Comparison of ENCODE assay signal across 7 mouse cellular contexts in genomic region chr7:30363344-30363738, GRCm38 (mm10). TPM values are rescaled to one million over a fixed set of nuclear protein-coding genes. Genes with fewer than 3 reads are reported as not detected.
DNase-seq lines count a peak whose midpoint lies in the region; ATAC-seq and TF ChIP-seq lines count a peak whose summit lies in the region.

No protein-coding gene starts in this region.

- no peak for DNase-seq in lung, embryonic 14.5 days
- DNase-seq in lung, postnatal 10 days, result no peak
- no peak for DNase-seq in forebrain, postnatal 0 days
- no peak for DNase-seq in left cerebral cortex, postnatal 10 days (ENCODE audit: extremely low spot score in 1 of 2, low spot score in 2 of 2)

- no peaks in the 10 kb centered on the region for H3K9me3 ChIP-seq in lung, embryonic 14.5 days (ENCODE audit: low read depth, low read length)
- H3K9me3 ChIP-seq in forebrain, postnatal 0 days (ENCODE audit: low read length), result no peaks in the 10 kb centered on the region
- no peaks in the 10 kb centered on the region for H3K9me3 ChIP-seq in limb, embryonic 15.5 days
- H3K9me3 ChIP-seq in stomach, embryonic 16.5 days (replicated peaks; ENCODE audit: control insufficient read depth, low read length), result no peaks in the 10 kb centered on the region

- 0 out of 2 replicates have a peak, but pooled peaks cover 3% of the 10 kb centered on the region for H3K27me3 ChIP-seq in lung, embryonic 14.5 days (ENCODE audit: insufficient read depth, low read length)
- H3K27me3 ChIP-seq in forebrain, postnatal 0 days (ENCODE audit: insufficient read depth, low read length), result no peaks in the 10 kb centered on the region
- peaks cover 10% of the 10 kb centered on the region for H3K27me3 ChIP-seq in limb, embryonic 15.5 days
- H3K27me3 ChIP-seq in stomach, embryonic 16.5 days (ENCODE audit: control insufficient read depth, insufficient read depth, low read length), result no peaks in the 10 kb centered on the region

- TF ChIP-seq CTCF in lung, embryonic 14.5 days (IDR thresholded peaks at IDR 0.05; ENCODE audit: low read depth), result no peak
- no peak for TF ChIP-seq CTCF in forebrain, postnatal 0 days (IDR thresholded peaks at IDR 0.05; ENCODE audit: low read depth)

- H3K4me3 ChIP-seq in lung, embryonic 14.5 days (ENCODE audit: low read depth, low read length), result peak overlapping the region; percentile 76
- peak overlapping the region; percentile 72 for H3K4me3 ChIP-seq in forebrain, postnatal 0 days (ENCODE audit: low read depth, low read length)
- peak overlapping the region; percentile 65 for H3K4me3 ChIP-seq in limb, embryonic 15.5 days
- peak overlapping the region; percentile 58 for H3K4me3 ChIP-seq in stomach, embryonic 16.5 days (replicated peaks; ENCODE audit: low read length)

- no peak overlapping the region for H3K27ac ChIP-seq in lung, embryonic 14.5 days (ENCODE audit: low read depth)
- H3K27ac ChIP-seq in forebrain, postnatal 0 days (ENCODE audit: low read depth, low read length), result peak overlapping the region; percentile 66
- H3K27ac ChIP-seq in limb, embryonic 15.5 days, result no peak overlapping the region
- H3K27ac ChIP-seq in stomach, embryonic 16.5 days (ENCODE audit: low read length), result no peak overlapping the region

- peak overlapping the region; percentile 81 for H3K9ac ChIP-seq in lung, embryonic 14.5 days
- H3K9ac ChIP-seq in forebrain, postnatal 0 days, result peak overlapping the region; percentile 84
- no peak overlapping the region for H3K9ac ChIP-seq in limb, embryonic 15.5 days
- peak overlapping the region; percentile 80 for H3K9ac ChIP-seq in stomach, embryonic 16.5 days (ENCODE audit: low read length)

- intact Hi-C loops in left cerebral cortex, postnatal 10 days (cut with DNase I), result no loop called here

- no peaks in the 10 kb centered on the region for H3K4me1 ChIP-seq in lung, embryonic 14.5 days (ENCODE audit: insufficient read depth)
- H3K4me1 ChIP-seq in forebrain, postnatal 0 days (ENCODE audit: insufficient read depth), result peaks cover 19% of the 10 kb centered on the region
- peaks cover 33% of the 10 kb centered on the region for H3K4me1 ChIP-seq in limb, embryonic 15.5 days
- H3K4me1 ChIP-seq in stomach, embryonic 16.5 days (ENCODE audit: control insufficient read depth, insufficient read depth, low read length), result peaks cover 21% of the 10 kb centered on the region

- H3K4me2 ChIP-seq in lung, embryonic 14.5 days, result peak overlapping the region; percentile 69
- peak overlapping the region; percentile 80 for H3K4me2 ChIP-seq in forebrain, postnatal 0 days (ENCODE audit: low read depth)
- peak overlapping the region; percentile 63 for H3K4me2 ChIP-seq in limb, embryonic 15.5 days
- H3K4me2 ChIP-seq in stomach, embryonic 16.5 days (ENCODE audit: low read depth, low read length), result peak overlapping the region; percentile 83

- H3K36me3 ChIP-seq in lung, embryonic 14.5 days (ENCODE audit: insufficient read depth), result no peaks in the 10 kb centered on the region
- H3K36me3 ChIP-seq in forebrain, postnatal 0 days (ENCODE audit: insufficient read depth), result peaks cover 12% of the 10 kb centered on the region; the same call in 1 of the 2 replicates
- H3K36me3 ChIP-seq in limb, embryonic 15.5 days, result peaks cover 15% of the 10 kb centered on the region
- no peaks in the 10 kb centered on the region for H3K36me3 ChIP-seq in stomach, embryonic 16.5 days (ENCODE audit: control insufficient read depth, insufficient read depth, low read length)

- WGBS in lung, embryonic 14.5 days, result 53% methylated on average over 6 of the region's 6 CpGs
- 54% methylated on average over 6 of the region's 6 CpGs for WGBS in forebrain, postnatal 0 days
- WGBS in limb, embryonic 15.5 days, result 54% methylated on average over 6 of the region's 6 CpGs
- WGBS in stomach, embryonic 16.5 days, result 51% methylated on average over 6 of the region's 6 CpGs

- peak; percentile 39; the same call in 1 of the 2 replicates for ATAC-seq in lung, embryonic 14.5 days (ENCODE audit: insufficient read depth)
- peak; percentile 28 for ATAC-seq in forebrain, postnatal 0 days
- ATAC-seq in limb, embryonic 15.5 days (ENCODE audit: insufficient number of reproducible peaks, low FRiP score, low TSS enrichment, low read depth), result no peak
- no peak for ATAC-seq in stomach, embryonic 16.5 days (ENCODE audit: insufficient read depth, low FRiP score)
- ATAC-seq in megakaryocyte-erythroid progenitor cell, adult 5-6 weeks (replicated peaks; ENCODE audit: low FRiP score, low TSS enrichment, poor library complexity, severe bottlenecking), result no peak

RNA-seq across cellular contexts. Expression of gene Lrfn3, which starts 0.8 kb away (rescaled TPM):
- polyA plus RNA-seq in lung, embryonic 14.5 days (2014; fragmentation: Nextera tagmentation; extraction: Ambion mirVana), result 3.4 and 3.7 TPM in 2 replicates
- 25.2 and 28.0 TPM in 2 replicates for total RNA-seq in forebrain, postnatal 0 days (2014; rRNA removed)
- polyA plus RNA-seq in forebrain, postnatal 0 days (2015; fragmentation: Nextera tagmentation; extraction: Ambion mirVana), result 16.4 and 20.3 TPM in 2 replicates
- polyA plus RNA-seq in limb, embryonic 15.5 days (2015; fragmentation: Nextera tagmentation; extraction: Ambion mirVana), result 4.1 and 5.1 TPM in 2 replicates
- polyA plus RNA-seq in stomach, embryonic 16.5 days (2015; fragmentation: Nextera tagmentation; extraction: Ambion mirVana), result 4.0 and 4.6 TPM in 2 replicates
- total RNA-seq in megakaryocyte-erythroid progenitor cell, adult 5-6 weeks (2014; fragmentation: Nextera tagmentation), result not detected in 2 replicates
- total RNA-seq in megakaryocyte-erythroid progenitor cell, adult 5-6 weeks (2017), result not detected in 2 replicates
- 10 to 100 TPM; 48.1 to 48.2 TPM for total RNA-seq in left cerebral cortex, postnatal 10 days (2021)

RNA-seq across cellular contexts. Expression of gene Sdhaf1, which starts 39.6 kb away (rescaled TPM):
- polyA plus RNA-seq in lung, embryonic 14.5 days (2014; fragmentation: Nextera tagmentation; extraction: Ambion mirVana), result 21.3 and 22.7 TPM in 2 replicates
- 9.8 and 14.6 TPM in 2 replicates for total RNA-seq in forebrain, postnatal 0 days (2014; rRNA removed)
- 18.4 and 20.7 TPM in 2 replicates for polyA plus RNA-seq in forebrain, postnatal 0 days (2015; fragmentation: Nextera tagmentation; extraction: Ambion mirVana)
- polyA plus RNA-seq in limb, embryonic 15.5 days (2015; fragmentation: Nextera tagmentation; extraction: Ambion mirVana), result 13.7 and 18.8 TPM in 2 replicates
- polyA plus RNA-seq in stomach, embryonic 16.5 days (2015; fragmentation: Nextera tagmentation; extraction: Ambion mirVana), result 12.1 and 14.6 TPM in 2 replicates
- 7.3 and 9.2 TPM in 2 replicates for total RNA-seq in megakaryocyte-erythroid progenitor cell, adult 5-6 weeks (2014; fragmentation: Nextera tagmentation)
- total RNA-seq in megakaryocyte-erythroid progenitor cell, adult 5-6 weeks (2017), result 7.9 and 8.9 TPM in 2 replicates
- 1 to 10 TPM; 7.8 to 8.2 TPM for total RNA-seq in left cerebral cortex, postnatal 10 days (2021)

RNA-seq across cellular contexts. Expression of gene E130208F15Rik, which starts 41.8 kb away (rescaled TPM):
- not detected in 2 replicates for polyA plus RNA-seq in lung, embryonic 14.5 days (2014; fragmentation: Nextera tagmentation; extraction: Ambion mirVana)
- total RNA-seq in forebrain, postnatal 0 days (2014; rRNA removed), result 0.52 TPM in 1 of 2 replicates, not detected in the other
- 0.31 TPM in 1 of 2 replicates, not detected in the other for polyA plus RNA-seq in forebrain, postnatal 0 days (2015; fragmentation: Nextera tagmentation; extraction: Ambion mirVana)
- 3.4 TPM in 1 of 2 replicates, not detected in the other for polyA plus RNA-seq in limb, embryonic 15.5 days (2015; fragmentation: Nextera tagmentation; extraction: Ambion mirVana)
- polyA plus RNA-seq in stomach, embryonic 16.5 days (2015; fragmentation: Nextera tagmentation; extraction: Ambion mirVana), result 1.2 TPM in 1 of 2 replicates, not detected in the other
- total RNA-seq in megakaryocyte-erythroid progenitor cell, adult 5-6 weeks (2014; fragmentation: Nextera tagmentation), result not detected in 2 replicates
- total RNA-seq in megakaryocyte-erythroid progenitor cell, adult 5-6 weeks (2017), result 3.4 TPM in 1 of 2 replicates, not detected in the other
- total RNA-seq in left cerebral cortex, postnatal 10 days (2021), result under 1 TPM; 0.45 to 0.67 TPM

RNA-seq across cellular contexts. Expression of gene Syne4, which starts 48.7 kb away (rescaled TPM):
- 21.9 and 23.2 TPM in 2 replicates for polyA plus RNA-seq in lung, embryonic 14.5 days (2014; fragmentation: Nextera tagmentation; extraction: Ambion mirVana)
- 5.2 and 6.5 TPM in 2 replicates for total RNA-seq in forebrain, postnatal 0 days (2014; rRNA removed)
- polyA plus RNA-seq in forebrain, postnatal 0 days (2015; fragmentation: Nextera tagmentation; extraction: Ambion mirVana), result 1.8 and 4.5 TPM in 2 replicates
- polyA plus RNA-seq in limb, embryonic 15.5 days (2015; fragmentation: Nextera tagmentation; extraction: Ambion mirVana), result 37.1 and 42.8 TPM in 2 replicates
- 54.0 and 54.3 TPM in 2 replicates for polyA plus RNA-seq in stomach, embryonic 16.5 days (2015; fragmentation: Nextera tagmentation; extraction: Ambion mirVana)
- total RNA-seq in megakaryocyte-erythroid progenitor cell, adult 5-6 weeks (2014; fragmentation: Nextera tagmentation), result 2.9 TPM in 1 of 2 replicates, not detected in the other
- not detected in 2 replicates for total RNA-seq in megakaryocyte-erythroid progenitor cell, adult 5-6 weeks (2017)
- 1 to 10 TPM; 5.4 to 7.5 TPM for total RNA-seq in left cerebral cortex, postnatal 10 days (2021)

RNA-seq across cellular contexts. Expression of gene Tyrobp, which starts 50.2 kb away (rescaled TPM):
- 46.0 and 46.8 TPM in 2 replicates for polyA plus RNA-seq in lung, embryonic 14.5 days (2014; fragmentation: Nextera tagmentation; extraction: Ambion mirVana)
- total RNA-seq in forebrain, postnatal 0 days (2014; rRNA removed), result 14.5 and 25.6 TPM in 2 replicates
- 44.2 and 52.5 TPM in 2 replicates for polyA plus RNA-seq in forebrain, postnatal 0 days (2015; fragmentation: Nextera tagmentation; extraction: Ambion mirVana)
- 78.9 and 87.7 TPM in 2 replicates for polyA plus RNA-seq in limb, embryonic 15.5 days (2015; fragmentation: Nextera tagmentation; extraction: Ambion mirVana)
- 71.0 and 75.8 TPM in 2 replicates for polyA plus RNA-seq in stomach, embryonic 16.5 days (2015; fragmentation: Nextera tagmentation; extraction: Ambion mirVana)
- total RNA-seq in megakaryocyte-erythroid progenitor cell, adult 5-6 weeks (2014; fragmentation: Nextera tagmentation), result 19.3 TPM in 1 of 2 replicates, not detected in the other
- 5.1 and 26.6 TPM in 2 replicates for total RNA-seq in megakaryocyte-erythroid progenitor cell, adult 5-6 weeks (2017)
- 10 to 100 TPM; 20.8 to 20.9 TPM for total RNA-seq in left cerebral cortex, postnatal 10 days (2021)

Comparison
In these comparisons a context has a peak if more than half of its experiments do, and no peak if none do; other contexts are left out.
1. ATAC-seq: peak in lung, embryonic 14.5 days (single experiment) and forebrain, postnatal 0 days (single experiment); none in limb, embryonic 15.5 days (single experiment), stomach, embryonic 16.5 days (single experiment) and megakaryocyte-erythroid progenitor cell, adult 5-6 weeks (single experiment).
2. Peak in every context shown above with its lines, with median percentiles within 50 percentile points of each other: H3K4me2 ChIP-seq and H3K4me3 ChIP-seq.